Mouse (Mus musculus): ENCODE measurements around the gene Nudt5. TPM values are rescaled to one million over a fixed set of nuclear protein-coding genes. Genes with fewer than 3 reads are reported as not detected.
"Not testable (repeated sequence)": the region's sequence is repeated elsewhere in the genome, so short reads cannot be mapped to it uniquely, and the experiment has no call there.

The Nudt5 gene
- 119 and 125 TPM in 2 replicates for polyA plus RNA-seq (2016; fragmentation: Nextera tagmentation; extraction: Ambion mirVana)

GRCm38 (mm10) chr2:5844873-5845631 lies at the start of gene Nudt5, which contains the start of gene Cdc123:
Gene Nudt5, plus strand, starts transcription at chr2:5845019.
Gene Cdc123, minus strand, starts transcription at chr2:5845164.
- peak; percentile 89 for DNase-seq (ENCODE audit: low spot score)
- H3K4me1 ChIP-seq = peaks cover 18% of the 10 kb centered on the region
- H3K9me3 ChIP-seq = no peaks in the 10 kb centered on the region
- H3K4me3 ChIP-seq = peak within 1 kb of the TSS; percentile 87
- H3K36me3 ChIP-seq (replicated peaks) = peaks cover 45% of the 10 kb centered on the region
- H3K27me3 ChIP-seq (replicated peaks; ENCODE audit: low read depth, poor library complexity, severe bottlenecking) = no peaks in the 10 kb centered on the region
- under 1% methylated on average over 53 of the region's 53 CpGs for WGBS
- peak within 1 kb of the TSS; percentile 90 for H3K27ac ChIP-seq (replicated peaks)

GRCm38 (mm10) chr2:5797816-5798672 lies 46.8 kb upstream of the Nudt5 start:
- no peak for DNase-seq (ENCODE audit: low spot score)
- WGBS = 92% methylated on average over 11 of the region's 11 CpGs
- H3K9me3 ChIP-seq = peaks cover 2% of the 10 kb centered on the region; the same call in 1 of the 2 replicates
- no peaks in the 10 kb centered on the region for H3K27me3 ChIP-seq (replicated peaks; ENCODE audit: low read depth, poor library complexity, severe bottlenecking)
- no peak overlapping the region for H3K27ac ChIP-seq (replicated peaks)
- no peak overlapping the region for H3K4me3 ChIP-seq
- H3K4me1 ChIP-seq = no peaks in the 10 kb centered on the region
- H3K36me3 ChIP-seq (replicated peaks) = peaks cover 99% of the 10 kb centered on the region

- Histone ChIP-seq H3K4me3 (no peak overlapping the region), H3K9me3 (no peaks in the 10 kb centered on the region), H3K4me1 (no peaks in the 10 kb centered on the region), H3K27ac (replicated peaks) (no peak overlapping the region), H3K27me3 (replicated peaks; ENCODE audit: low read depth, poor library complexity, severe bottlenecking) (no peaks in the 10 kb centered on the region), H3K36me3 (replicated peaks) (peaks cover 99% of the 10 kb centered on the region)
- WGBS = 90% methylated on average over 9 of the region's 9 CpGs
- DNase-seq (ENCODE audit: low spot score) = no peak
Measured at GRCm38 (mm10) chr2:5801182-5801640, 43.6 kb upstream of the Nudt5 start.

- no peaks in the 10 kb centered on the region for H3K9me3 ChIP-seq
- peaks cover 92% of the 10 kb centered on the region for H3K36me3 ChIP-seq (replicated peaks)
- no peak for DNase-seq (ENCODE audit: low spot score)
- no peaks in the 10 kb centered on the region for H3K4me1 ChIP-seq
- WGBS = 94% methylated on average over 10 of the region's 10 CpGs
- H3K4me3 ChIP-seq = no peak overlapping the region
- no peaks in the 10 kb centered on the region for H3K27me3 ChIP-seq (replicated peaks; ENCODE audit: low read depth, poor library complexity, severe bottlenecking)
- no peak overlapping the region for H3K27ac ChIP-seq (replicated peaks)
Measured at GRCm38 (mm10) chr2:5801927-5802590, 42.8 kb upstream of the Nudt5 start.

- no peak overlapping the region for H3K4me3 ChIP-seq
- H3K36me3 ChIP-seq (replicated peaks) = peaks cover 93% of the 10 kb centered on the region
- DNase-seq (ENCODE audit: low spot score) = no peak
- H3K9me3 ChIP-seq = no peaks in the 10 kb centered on the region
- 89% methylated on average over 6 of the region's 6 CpGs for WGBS
- no peaks in the 10 kb centered on the region for H3K27me3 ChIP-seq (replicated peaks; ENCODE audit: low read depth, poor library complexity, severe bottlenecking)
- no peaks in the 10 kb centered on the region for H3K4me1 ChIP-seq
- H3K27ac ChIP-seq (replicated peaks) = no peak overlapping the region
Measured at GRCm38 (mm10) chr2:5804440-5805045, 40.3 kb upstream of the Nudt5 start.

GRCm38 (mm10) chr2:5805228-5805627 lies 39.6 kb upstream of the Nudt5 start:
- WGBS = 94% methylated on average over 7 of the region's 7 CpGs
- Histone ChIP-seq H3K4me3 (no peak overlapping the region), H3K27me3 (replicated peaks; ENCODE audit: low read depth, poor library complexity, severe bottlenecking) (no peaks in the 10 kb centered on the region), H3K4me1 (no peaks in the 10 kb centered on the region), H3K27ac (replicated peaks) (no peak overlapping the region), H3K36me3 (replicated peaks) (peaks cover 93% of the 10 kb centered on the region), H3K9me3 (no peaks in the 10 kb centered on the region)
- DNase-seq (ENCODE audit: low spot score) = no peak

GRCm38 (mm10) chr2:5806201-5806600 lies 38.6 kb upstream of the Nudt5 start:
- peaks cover 93% of the 10 kb centered on the region for H3K36me3 ChIP-seq (replicated peaks)
- not testable (repeated sequence) for H3K9me3 ChIP-seq; H3K4me3 ChIP-seq; DNase-seq (ENCODE audit: low spot score); H3K4me1 ChIP-seq; H3K27ac ChIP-seq (replicated peaks); H3K27me3 ChIP-seq (replicated peaks; ENCODE audit: low read depth, poor library complexity, severe bottlenecking)
- WGBS = 85% methylated on average over 3 of the region's 3 CpGs

GRCm38 (mm10) chr2:5810036-5810718 lies 34.6 kb upstream of the Nudt5 start:
- Histone ChIP-seq H3K27ac (replicated peaks) (no peak overlapping the region), H3K4me1 (no peaks in the 10 kb centered on the region), H3K4me3 (no peak overlapping the region), H3K27me3 (replicated peaks; ENCODE audit: low read depth, poor library complexity, severe bottlenecking) (no peaks in the 10 kb centered on the region), H3K9me3 (no peaks in the 10 kb centered on the region), H3K36me3 (replicated peaks) (peaks cover 86% of the 10 kb centered on the region)
- 92% methylated on average over 5 of the region's 5 CpGs for WGBS
- DNase-seq (ENCODE audit: low spot score) = no peak

GRCm38 (mm10) chr2:5811235-5811782 lies 33.5 kb upstream of the Nudt5 start:
- WGBS = 93% methylated on average over 5 of the region's 5 CpGs
- H3K36me3 ChIP-seq (replicated peaks) = peaks cover 85% of the 10 kb centered on the region
- DNase-seq (ENCODE audit: low spot score) = no peak

GRCm38 (mm10) chr2:5821264-5821663 lies 23.6 kb upstream of the Nudt5 start:
- 92% methylated on average over 10 of the region's 10 CpGs for whole genome bisulfite sequencing

More at GRCm38 (mm10) chr2:5811235-5811782, 33.5 kb upstream of the Nudt5 start:
- Histone ChIP-seq H3K9me3 (no peaks in the 10 kb centered on the region), H3K4me3 (no peak overlapping the region), H3K27ac (replicated peaks) (no peak overlapping the region), H3K27me3 (replicated peaks; ENCODE audit: low read depth, poor library complexity, severe bottlenecking) (no peaks in the 10 kb centered on the region), H3K4me1 (no peaks in the 10 kb centered on the region)

GRCm38 (mm10) chr2:5822449-5822848 lies 22.4 kb upstream of the Nudt5 start:
- Histone ChIP-seq H3K4me1 (no peaks in the 10 kb centered on the region), H3K36me3 (replicated peaks) (peaks cover 93% of the 10 kb centered on the region), H3K27me3 (replicated peaks; ENCODE audit: low read depth, poor library complexity, severe bottlenecking) (no peaks in the 10 kb centered on the region), H3K4me3 (no peak overlapping the region), H3K9me3 (no peaks in the 10 kb centered on the region), H3K27ac (replicated peaks) (no peak overlapping the region)
- DNase-seq (ENCODE audit: low spot score) = no peak
- 96% methylated on average over 6 of the region's 6 CpGs for WGBS

More at GRCm38 (mm10) chr2:5821264-5821663, 23.6 kb upstream of the Nudt5 start:
- no peaks in the 10 kb centered on the region for H3K27me3 ChIP-seq (replicated peaks; ENCODE audit: low read depth, poor library complexity, severe bottlenecking)
- H3K36me3 ChIP-seq (replicated peaks) = peaks cover 93% of the 10 kb centered on the region
- H3K4me1 ChIP-seq = no peaks in the 10 kb centered on the region
- no peaks in the 10 kb centered on the region for H3K9me3 ChIP-seq
- no peak for DNase-seq (ENCODE audit: low spot score)
- H3K4me3 ChIP-seq = no peak overlapping the region
- H3K27ac ChIP-seq (replicated peaks) = no peak overlapping the region

Measured in embryonic facial prominence, embryonic 10.5 days (tissue).